Mouse (Mus musculus) lung, postnatal 0 days (tissue): ENCODE data around the gene Trpm8. TPM values are rescaled to one million over a fixed set of nuclear protein-coding genes. Genes with fewer than 3 reads are reported as not detected.
A peak's percentile ranks its signal among the peaks of the same experiment; 100 is the strongest.

ENCODE experiments used
- ATAC-seq: fragments of 200-750 bp; cut with Nextera tagmentation; 2 replicates; pipeline ENCODE4 v1.8.0; 2017; ENCODE audit warnings: moderate library complexity
- DNase-seq: peaks from one replicate; pipeline ENCODE4 v3.0.0-alpha.2; 2016; ENCODE audit warnings: low spot score
- H3K27ac ChIP-seq: fragments of 300-500 bp; sonication (generic); 2 replicates; pipeline ENCODE4 v1.5.1; 2014; ENCODE audit warnings: antibody characterized with exemption, mild to moderate bottlenecking, low read length, mixed read lengths
- H3K27me3 ChIP-seq: fragments of 300-500 bp; sonication (generic); replicated peaks from 2 replicates; pipeline ENCODE4 v1.6.1; 2014; ENCODE audit warnings: low read length, mixed read lengths; ENCODE audit not compliant: insufficient read depth
- H3K36me3 ChIP-seq: fragments of 300-500 bp; sonication (generic); 2 replicates; pipeline ENCODE4 v1.6.1; 2014; ENCODE audit warnings: low read length, mixed read lengths; ENCODE audit not compliant: insufficient read depth
- H3K4me1 ChIP-seq: fragments of 300-500 bp; sonication (generic); 2 replicates; pipeline ENCODE4 v1.6.1; 2014; ENCODE audit warnings: antibody characterized with exemption, low read depth, low read length, mixed read lengths; ENCODE audit not compliant: insufficient read depth
- H3K4me2 ChIP-seq: fragments of 300-500 bp; sonication (generic); replicated peaks from 2 replicates; pipeline ENCODE4 v1.6.1; 2014; ENCODE audit warnings: low read depth, mild to moderate bottlenecking, low read length, moderate library complexity, mixed read lengths
- H3K4me3 ChIP-seq: fragments of 300-500 bp; sonication (generic); 2 replicates; pipeline ENCODE4 v1.5.1; 2014; ENCODE audit warnings: low read depth, low read length
- H3K9ac ChIP-seq: fragments of 300-500 bp; sonication (generic); replicated peaks from 2 replicates; pipeline ENCODE4 v1.6.1; 2014; ENCODE audit warnings: low read depth, mild to moderate bottlenecking
- H3K9me3 ChIP-seq: fragments of 300-500 bp; sonication (generic); 2 replicates; pipeline ENCODE4 v1.6.1; 2016; ENCODE audit warnings: low read length, mixed read lengths
- CTCF ChIP-seq: IDR thresholded peaks from 2 replicates; pipeline ENCODE4 v1.5.1; 2016; ENCODE audit warnings: antibody characterized with exemption, mild to moderate bottlenecking
- EP300 ChIP-seq: IDR thresholded peaks from 2 replicates; pipeline ENCODE4 v1.6.1; 2016; ENCODE audit warnings: antibody characterized with exemption, mild to moderate bottlenecking, control low read depth
- WGBS: fragments of 180-500 bp; shearing (Covaris S2); extraction: QIAGEN DNeasy Blood & Tissue Kit; methylation state at CpG from one replicate; pipeline ENCODE4 v1.1.7; 2014; 5-methylcytosine and 5-hydroxymethylcytosine counted together
- polyA plus RNA-seq: library from polyadenylated mRNA; unstranded; fragments of >200 nt; fragmentation: Nextera tagmentation; extraction: Ambion mirVana; gene quantifications from 2 replicates; pipeline ENCODE4 v1.2.1, GENCODE M21; 2015

Gene Trpm8
- polyA plus RNA-seq, 1 experiment from 2014 or later: not detected

DNA sequence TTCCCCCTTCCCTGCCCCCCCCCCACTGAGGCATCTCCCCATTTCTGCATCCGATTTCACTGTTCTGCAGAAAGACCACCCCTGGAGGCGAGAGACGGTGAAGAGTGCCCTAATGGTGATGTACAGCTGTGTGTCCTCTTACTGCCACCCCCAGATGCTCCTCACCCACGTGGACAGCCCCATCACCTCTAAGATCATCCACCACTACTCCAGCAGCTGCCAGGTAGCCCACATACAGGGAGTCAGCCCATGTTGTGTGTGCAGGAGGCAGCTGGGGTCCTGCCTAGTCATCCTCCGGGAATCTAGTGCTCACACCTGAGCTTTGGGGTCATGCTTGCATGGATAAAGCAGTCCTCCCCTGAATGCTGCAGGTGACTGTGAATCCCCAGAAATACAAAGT lies 33.6 kb upstream of the Trpm8 start:
- no peak overlapping the region for H3K4me3 ChIP-seq
- H3K27me3 ChIP-seq: no peaks in the 10 kb centered on the region
- ATAC-seq (no peak), DNase-seq (no peak)
- peaks cover 63% of the 10 kb centered on the region for H3K9me3 ChIP-seq
- no peaks in the 10 kb centered on the region for H3K4me1 ChIP-seq
- no peaks in the 10 kb centered on the region for H3K36me3 ChIP-seq
- no peak overlapping the region for H3K27ac ChIP-seq
- H3K9ac ChIP-seq: no peak overlapping the region
- WGBS: 60% methylated on average over 5 of the region's 5 CpGs
- H3K4me2 ChIP-seq: no peak overlapping the region
- TF ChIP-seq EP300 (no peak), CTCF (no peak)

DNA sequence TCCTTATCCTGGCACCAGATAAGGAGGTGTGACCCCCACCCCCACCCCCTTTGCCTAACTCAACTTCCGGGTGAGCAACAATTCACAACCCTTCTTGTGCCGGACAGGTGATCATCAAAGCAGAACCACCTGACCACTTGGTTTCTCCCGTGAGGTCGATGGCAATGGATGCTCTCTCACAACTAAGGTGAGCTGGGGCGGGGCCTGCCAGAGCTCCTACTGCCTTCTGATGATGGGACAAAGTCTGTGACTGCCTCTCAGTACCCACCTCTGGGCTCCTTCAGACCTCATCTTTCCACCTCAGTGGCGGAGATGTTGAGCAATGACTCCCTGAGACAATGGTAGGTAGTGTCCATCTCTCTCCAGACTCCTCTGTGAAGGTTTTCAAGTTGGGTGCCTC lies 31.6 kb upstream of the Trpm8 start:
- peaks cover 71% of the 10 kb centered on the region for H3K9me3 ChIP-seq
- no peak overlapping the region for H3K4me2 ChIP-seq
- H3K4me1 ChIP-seq: no peaks in the 10 kb centered on the region
- no peak for TF ChIP-seq EP300
- TF ChIP-seq CTCF: no peak
- ATAC-seq (peak; percentile 7), DNase-seq (no peak)
- H3K9ac ChIP-seq: no peak overlapping the region
- no peaks in the 10 kb centered on the region for H3K36me3 ChIP-seq
- H3K27me3 ChIP-seq: no peaks in the 10 kb centered on the region
- H3K4me3 ChIP-seq: no peak overlapping the region
- no peak overlapping the region for H3K27ac ChIP-seq
- WGBS: 77% methylated on average over 6 of the region's 6 CpGs

DNA sequence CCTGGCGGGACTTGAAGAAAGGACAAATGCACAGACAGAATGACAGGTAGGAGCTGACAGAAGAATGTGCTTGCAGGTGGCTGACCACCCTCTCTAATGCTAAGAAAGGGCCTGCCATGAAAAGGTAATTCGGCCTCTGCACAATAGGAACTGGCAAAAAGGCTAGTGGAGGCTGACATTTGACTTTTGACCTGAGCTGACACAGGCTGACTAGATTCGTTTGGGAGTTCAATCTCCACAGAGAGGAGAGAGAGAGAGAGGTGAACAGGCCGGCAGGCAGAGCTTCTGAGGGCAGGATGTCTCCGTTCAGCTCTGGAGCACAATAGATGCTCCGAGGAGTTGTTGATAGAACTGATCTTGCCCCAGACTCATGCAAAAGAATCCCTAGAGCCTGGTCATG lies 31.1 kb upstream of the Trpm8 start:
- no peaks in the 10 kb centered on the region for H3K36me3 ChIP-seq
- no peaks in the 10 kb centered on the region for H3K27me3 ChIP-seq
- no peak overlapping the region for H3K9ac ChIP-seq
- no peaks in the 10 kb centered on the region for H3K4me1 ChIP-seq
- no peak for ATAC-seq
- H3K27ac ChIP-seq: no peak overlapping the region
- no peak overlapping the region for H3K4me2 ChIP-seq
- no peak overlapping the region for H3K4me3 ChIP-seq
- TF ChIP-seq CTCF (no peak), EP300 (no peak)
- 40% methylated on average over 6 of the region's 6 CpGs for WGBS
- no peak for DNase-seq
- H3K9me3 ChIP-seq: peaks cover 71% of the 10 kb centered on the region

DNA sequence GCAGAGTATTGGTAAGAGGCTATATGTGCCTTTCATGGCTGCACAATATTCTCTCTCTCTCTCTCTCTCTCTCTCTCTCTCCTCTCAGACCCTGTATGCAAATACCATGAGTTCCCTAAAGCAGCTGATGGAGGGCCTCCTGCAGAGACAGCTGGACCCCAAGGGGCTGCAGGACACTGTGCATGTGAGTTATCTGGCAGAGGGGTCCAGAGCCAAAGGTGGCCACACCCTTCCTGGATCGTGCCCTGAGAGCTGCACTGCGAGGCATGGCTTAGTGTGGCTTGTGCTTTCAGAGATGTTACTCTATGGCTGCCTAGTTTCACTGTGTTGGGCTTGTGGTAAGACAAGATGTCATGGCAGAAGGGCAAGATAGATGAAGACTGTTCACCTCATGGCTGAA lies 29.8 kb upstream of the Trpm8 start:
- Histone ChIP-seq H3K4me1 (no peaks in the 10 kb centered on the region), H3K36me3 (no peaks in the 10 kb centered on the region), H3K9ac (no peak overlapping the region), H3K27ac (no peak overlapping the region), H3K4me3 (no peak overlapping the region), H3K27me3 (no peaks in the 10 kb centered on the region), H3K4me2 (no peak overlapping the region), H3K9me3 (peaks cover 64% of the 10 kb centered on the region)
- no peak for ATAC-seq
- DNase-seq: no peak
- WGBS: 43% methylated on average over 2 of the region's 2 CpGs
- TF ChIP-seq CTCF (no peak), EP300 (no peak)

DNA sequence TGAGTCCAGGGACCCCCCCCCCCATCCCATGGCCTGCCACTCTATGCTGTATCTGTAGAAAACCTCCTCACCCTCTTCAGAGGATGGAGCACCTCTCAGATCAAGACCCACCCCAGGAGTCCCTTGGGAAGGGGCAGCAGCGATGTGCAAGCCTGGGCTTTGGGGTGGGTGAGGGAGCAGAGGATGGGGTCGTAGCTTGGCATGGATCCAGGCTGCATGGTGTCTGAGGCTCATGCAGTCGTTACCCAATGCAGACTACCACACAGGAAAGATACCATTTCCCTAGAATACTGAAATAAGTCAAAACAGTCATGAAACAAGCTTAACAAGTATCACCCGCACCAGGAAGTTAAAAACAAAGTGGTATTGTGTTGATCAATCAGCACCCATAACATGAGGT lies 28.8 kb upstream of the Trpm8 start:
- Histone ChIP-seq H3K9me3 (peaks cover 64% of the 10 kb centered on the region), H3K4me2 (no peak overlapping the region), H3K36me3 (no peaks in the 10 kb centered on the region), H3K27ac (no peak overlapping the region), H3K4me3 (no peak overlapping the region), H3K9ac (no peak overlapping the region), H3K27me3 (no peaks in the 10 kb centered on the region), H3K4me1 (no peaks in the 10 kb centered on the region)
- 64% methylated on average over 4 of the region's 4 CpGs for WGBS
- DNase-seq (no peak), ATAC-seq (no peak)
- TF ChIP-seq CTCF (no peak), EP300 (no peak)

DNA sequence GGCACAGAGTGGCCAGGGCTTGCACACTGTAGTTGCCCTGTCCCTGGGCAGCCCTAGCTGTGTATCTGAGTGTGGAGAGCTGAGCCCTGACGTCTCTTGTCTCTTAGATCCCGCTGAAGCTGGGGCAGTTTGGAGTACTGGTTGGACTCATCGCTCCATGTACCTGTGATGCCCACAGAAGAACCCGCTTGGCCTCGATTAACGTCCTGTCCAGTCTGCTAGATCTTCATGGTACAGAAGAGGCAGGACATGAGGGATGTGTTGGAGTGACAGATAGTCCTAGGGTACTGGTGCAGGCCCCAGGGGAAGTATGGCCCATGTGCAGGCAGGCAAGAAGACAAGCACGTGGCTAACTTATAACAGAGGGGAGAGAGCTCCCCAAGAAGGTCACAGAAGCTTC lies 27.9 kb upstream of the Trpm8 start:
- no peak overlapping the region for H3K4me3 ChIP-seq
- H3K36me3 ChIP-seq: no peaks in the 10 kb centered on the region
- H3K4me2 ChIP-seq: no peak overlapping the region
- no peak for DNase-seq
- ATAC-seq: no peak
- peaks cover 66% of the 10 kb centered on the region for H3K9me3 ChIP-seq
- TF ChIP-seq EP300 (no peak), CTCF (no peak)
- no peak overlapping the region for H3K27ac ChIP-seq
- no peaks in the 10 kb centered on the region for H3K27me3 ChIP-seq
- no peak overlapping the region for H3K9ac ChIP-seq
- WGBS: 75% methylated on average over 7 of the region's 7 CpGs
- no peaks in the 10 kb centered on the region for H3K4me1 ChIP-seq

DNA sequence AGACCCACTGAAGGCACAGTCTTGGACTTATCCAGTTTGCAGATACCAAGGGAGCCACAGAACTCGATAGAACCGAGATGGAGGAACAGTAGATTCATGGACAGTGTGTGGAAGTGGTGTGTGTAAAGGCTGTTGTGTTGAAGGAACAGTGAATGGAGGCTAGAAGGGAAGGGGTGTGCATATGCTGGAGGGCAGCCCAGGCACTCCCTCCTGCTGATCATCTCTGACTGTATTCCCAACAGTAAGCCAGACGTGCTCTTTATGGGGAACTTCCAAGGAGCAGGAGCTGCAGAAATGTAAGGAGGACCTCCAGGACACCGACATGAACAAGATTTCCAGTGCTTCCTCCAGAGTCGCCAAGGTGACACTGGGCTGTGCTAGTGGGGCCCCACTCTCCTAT lies 27.4 kb upstream of the Trpm8 start:
- Histone ChIP-seq H3K36me3 (no peaks in the 10 kb centered on the region), H3K4me1 (no peaks in the 10 kb centered on the region), H3K27me3 (no peaks in the 10 kb centered on the region), H3K9me3 (peaks cover 64% of the 10 kb centered on the region), H3K9ac (no peak overlapping the region), H3K4me2 (no peak overlapping the region), H3K4me3 (no peak overlapping the region), H3K27ac (no peak overlapping the region)
- TF ChIP-seq CTCF: no peak
- TF ChIP-seq EP300: no peak
- DNase-seq: no peak
- no peak for ATAC-seq
- 76% methylated on average over 5 of the region's 5 CpGs for WGBS
